Mouse (Mus musculus): ENCODE data around the gene Olfr1200.

Olfr1200 gene

DNA sequence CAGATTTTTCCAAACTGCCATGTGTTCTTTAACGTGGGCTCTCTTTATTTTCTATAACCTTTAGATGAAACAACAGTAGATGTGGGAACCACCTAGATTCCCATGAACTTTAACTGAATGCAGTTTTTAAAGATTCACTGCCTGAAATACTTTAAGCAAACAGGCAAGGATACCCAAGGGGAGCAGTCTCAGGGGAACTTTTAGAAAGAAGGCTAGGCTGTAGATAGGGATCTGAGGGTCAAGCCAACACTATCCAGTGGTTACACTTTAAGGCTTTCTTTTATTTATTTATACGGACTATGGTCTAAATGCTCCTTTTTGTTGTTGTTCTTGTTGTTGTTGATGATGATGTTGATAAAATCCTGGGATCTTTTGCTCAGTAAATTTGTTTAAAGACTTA is at the start of gene Olfr1200:
Olfr1200 (minus strand) TSS at position 101 of the 400 bp plus-strand sequence.
- DNase-seq (ENCODE audit: extremely low spot score): no peak

DNA sequence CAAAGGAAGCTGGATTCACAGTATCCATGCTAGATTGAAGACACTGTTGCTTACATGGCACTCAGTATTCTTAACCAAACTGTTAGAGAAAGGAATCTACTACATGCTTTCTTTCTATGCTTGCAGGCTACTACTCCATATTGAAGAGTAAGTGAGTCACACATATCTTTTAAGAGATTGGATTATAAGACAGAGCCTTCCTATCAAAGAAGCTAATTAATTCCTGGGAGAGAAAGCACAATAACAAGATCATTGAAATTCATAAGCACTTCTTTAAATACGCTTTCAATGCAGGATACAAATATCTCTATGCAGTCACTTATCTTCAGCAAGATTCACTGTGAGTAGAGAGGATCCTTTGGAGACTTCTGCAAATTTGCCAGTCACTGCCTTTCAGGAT is 43.9 kb upstream of the Olfr1200 start, which contains the start of gene Olfr1202:
Olfr1202 (plus strand) TSS at position 301 of the 400 bp plus-strand sequence.
- no peak for DNase-seq (ENCODE audit: extremely low spot score)

GRCm38 (mm10) chr2:88792736-88793135 is 22.4 kb upstream of the Olfr1200 start, which contains the start of gene Olfr1201:
TSS of gene Olfr1201 (plus strand) at chr2:88793036.
- no peak for DNase-seq (ENCODE audit: extremely low spot score)

DNA sequence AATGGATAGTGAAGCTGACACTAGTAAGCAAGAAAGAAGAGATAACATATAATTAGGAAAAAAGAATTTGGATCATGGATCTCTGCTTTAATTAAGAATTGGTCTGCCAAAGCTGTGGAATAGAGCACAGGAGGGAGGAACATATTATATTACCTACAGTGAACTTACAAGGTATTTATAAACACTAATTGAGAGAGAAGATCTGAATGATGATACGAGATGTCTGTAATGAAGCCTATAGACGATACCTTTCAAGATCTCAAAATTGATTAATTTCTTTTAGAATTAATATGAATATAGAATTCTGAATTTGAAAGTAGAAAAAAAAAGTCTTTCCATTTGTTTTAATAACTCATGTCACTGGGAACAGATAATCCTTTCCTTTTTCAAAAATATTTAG is 9.9 kb downstream of the Olfr1200 start, which contains the start of gene Olfr1199:
Olfr1199 (minus strand) TSS at position 101 of the 400 bp plus-strand sequence.
- DNase-seq (ENCODE audit: extremely low spot score): no peak

GRCm38 (mm10) chr2:88751270-88751669 is 19.0 kb downstream of the Olfr1200 start, which contains the start of gene Olfr1198:
TSS of gene Olfr1198 (minus strand) at chr2:88751370.
- DNase-seq (ENCODE audit: extremely low spot score): no peak

GRCm38 (mm10) chr2:88743379-88743778 is 26.9 kb downstream of the Olfr1200 start:
- DNase-seq (ENCODE audit: extremely low spot score): no peak

- DNase-seq (ENCODE audit: extremely low spot score): no peak
Observed at GRCm38 (mm10) chr2:88732266-88732665, 38.0 kb downstream of the Olfr1200 start, which contains the start of gene Olfr1197. TSS of gene Olfr1197 (minus strand) at chr2:88732366.

Measured in embryo, embryonic 9.5 days (tissue).